Mouse (Mus musculus): ENCODE data around the gene Elof1.
A peak's percentile ranks its signal among the peaks of the same experiment; 100 is the strongest.

GRCm38 (mm10) chr9:22070791-22071573 lies 46.0 kb downstream of the Elof1 start, which contains the start of the genes Gm49318 and Zfp653:
- TF ChIP-seq POLR2A (IDR thresholded peaks at IDR 0.05; ENCODE audit: low read depth, low read length) (peak; percentile 51), CTCF (IDR thresholded peaks at IDR 0.05; ENCODE audit: extremely low read depth, insufficient read depth, insufficient read length, insufficient replicate concordance) (no peak)

Data from spleen, adult 2 months (tissue).